Mouse (Mus musculus) midbrain, embryonic 10.5 days (tissue): ENCODE results near the gene Mmadhc. TPM values are rescaled to one million over a fixed set of nuclear protein-coding genes. Genes with fewer than 3 reads are reported as not detected.

ENCODE experiments used
- DNase-seq: peaks from one replicate; pipeline ENCODE4 v3.0.0-alpha.2; 2017; ENCODE audit warnings: low spot score
- H3K27ac ChIP-seq: fragments of 300-500 bp; sonication (generic); replicated peaks from 2 replicates; pipeline ENCODE4 v1.5.1; 2016; ENCODE audit warnings: mild to moderate bottlenecking
- H3K27me3 ChIP-seq: fragments of 300-500 bp; sonication (generic); 2 replicates; pipeline ENCODE4 v1.6.1; 2016; ENCODE audit warnings: low read depth, mild to moderate bottlenecking; ENCODE audit not compliant: poor library complexity, severe bottlenecking
- H3K36me3 ChIP-seq: fragments of 300-500 bp; sonication (generic); 2 replicates; pipeline ENCODE4 v1.6.1; 2016; ENCODE audit warnings: mild to moderate bottlenecking, moderate library complexity
- H3K4me1 ChIP-seq: fragments of 300-500 bp; sonication (generic); 2 replicates; pipeline ENCODE4 v1.6.1; 2016
- H3K4me3 ChIP-seq: fragments of 300-500 bp; sonication (generic); 2 replicates; pipeline ENCODE4 v1.5.1; 2016; ENCODE audit warnings: mild to moderate bottlenecking, moderate library complexity
- H3K9me3 ChIP-seq: fragments of 300-500 bp; sonication (generic); replicated peaks from 2 replicates; pipeline ENCODE4 v1.6.1; 2016; ENCODE audit warnings: mild to moderate bottlenecking
- WGBS: fragments of 180-500 bp; shearing (Covaris S2); methylation state at CpG from one replicate; pipeline ENCODE4 v1.1.7; 2016; 5-methylcytosine and 5-hydroxymethylcytosine counted together
- polyA plus RNA-seq: library from polyadenylated mRNA; unstranded; fragments of >200 nt; fragmentation: Nextera tagmentation; extraction: Ambion mirVana; gene quantifications from 2 replicates; pipeline ENCODE4 v1.2.1, GENCODE M21; 2016

The Mmadhc gene
- polyA plus RNA-seq, 1 experiment from 2014 or later = 166 TPM

DNA sequence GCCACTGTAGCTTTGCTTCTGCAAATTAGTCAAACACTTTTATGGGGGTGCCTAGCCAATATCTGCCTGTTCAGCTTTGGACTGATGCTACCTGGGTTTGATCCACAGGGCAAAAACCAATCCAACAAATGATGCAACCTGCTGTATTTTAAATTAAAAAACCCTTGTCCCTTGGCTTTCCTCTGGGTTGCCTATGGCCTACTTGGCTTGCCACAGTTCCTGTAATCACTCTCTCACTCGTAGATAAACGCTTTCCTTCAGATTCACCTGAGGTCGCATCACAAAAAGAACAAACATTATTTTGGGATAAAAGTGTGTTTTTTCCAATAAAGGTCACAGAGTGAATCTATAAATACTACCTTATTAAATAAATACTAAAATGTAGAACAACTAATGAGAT is 3.0 kb downstream of the Mmadhc start:
- Histone ChIP-seq H3K27ac (no peak overlapping the region), H3K36me3 (peaks cover 37% of the 10 kb centered on the region), H3K4me3 (no peak overlapping the region), H3K9me3 (no peaks in the 10 kb centered on the region), H3K27me3 (no peaks in the 10 kb centered on the region), H3K4me1 (peaks cover 30% of the 10 kb centered on the region)
- no peak for DNase-seq
- 86% methylated on average over 3 of the region's 3 CpGs for WGBS

DNA sequence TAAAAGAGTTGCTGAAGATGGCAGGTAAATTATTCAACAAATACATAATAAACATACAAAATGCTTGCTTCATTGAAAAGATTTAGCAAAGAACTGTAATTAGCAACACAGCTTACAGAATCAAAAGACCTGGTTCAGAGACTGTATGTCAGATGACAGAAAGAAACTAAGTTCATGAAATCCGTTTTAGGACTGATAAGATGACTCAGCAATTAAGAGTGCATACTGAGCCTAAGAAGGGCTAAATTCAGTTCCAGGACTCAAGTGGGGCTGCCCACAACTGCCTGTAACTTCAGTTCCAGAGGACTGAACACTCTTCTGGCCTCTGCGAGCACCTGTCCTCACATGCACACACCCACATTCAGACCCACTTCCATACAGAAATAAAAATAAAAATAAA is 4.7 kb downstream of the Mmadhc start:
- Histone ChIP-seq H3K27me3 (no peaks in the 10 kb centered on the region), H3K27ac (no peak overlapping the region), H3K4me1 (peaks cover 24% of the 10 kb centered on the region), H3K36me3 (peaks cover 54% of the 10 kb centered on the region), H3K9me3 (no peaks in the 10 kb centered on the region), H3K4me3 (no peak overlapping the region)
- DNase-seq = no peak
- 83% methylated on average over 2 of the region's 2 CpGs for WGBS

DNA sequence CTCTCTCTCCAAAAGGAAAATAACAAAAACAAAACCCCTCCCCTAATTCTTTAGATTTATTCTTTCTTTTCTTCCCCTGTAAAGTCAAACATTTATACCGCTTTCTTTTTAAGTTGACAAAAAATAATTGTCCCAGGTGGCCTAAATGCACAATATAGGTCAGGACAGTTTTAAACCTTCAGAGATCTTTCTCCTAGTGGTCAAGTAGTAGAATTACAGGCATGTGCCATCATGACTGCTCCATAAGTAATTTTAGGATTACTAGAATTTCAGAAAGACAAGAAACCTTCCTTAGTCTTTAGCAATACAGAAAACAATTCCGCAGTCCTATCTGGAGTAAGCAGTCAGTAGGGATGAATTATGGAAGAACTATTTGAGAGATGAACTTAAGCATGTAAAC is 5.8 kb downstream of the Mmadhc start:
- H3K27me3 ChIP-seq = no peaks in the 10 kb centered on the region
- H3K4me3 ChIP-seq = no peak overlapping the region
- no peaks in the 10 kb centered on the region for H3K9me3 ChIP-seq
- no peak for DNase-seq
- 94% methylated on average over 2 of the region's 2 CpGs for WGBS
- no peak overlapping the region for H3K27ac ChIP-seq
- peaks cover 65% of the 10 kb centered on the region for H3K36me3 ChIP-seq
- H3K4me1 ChIP-seq = peaks cover 23% of the 10 kb centered on the region

DNA sequence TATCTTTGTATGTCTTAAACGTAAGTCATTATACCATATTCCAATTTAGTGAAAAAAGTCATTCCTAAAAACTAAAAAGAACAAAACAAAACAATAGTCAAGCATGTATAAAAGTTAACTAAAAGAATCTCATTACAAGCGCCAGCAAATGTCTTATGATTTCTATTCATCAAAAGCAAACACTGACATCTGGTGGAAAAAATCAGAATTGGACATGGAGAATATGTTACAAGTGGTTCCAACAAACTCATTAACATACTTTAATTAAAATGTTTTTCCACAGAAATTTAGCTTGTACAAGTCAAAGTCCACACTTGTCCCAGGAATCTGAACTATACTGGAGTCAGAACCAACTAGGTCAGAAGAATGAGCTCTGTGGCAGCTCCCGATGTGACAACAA is 11.8 kb downstream of the Mmadhc start:
- 91% methylated on average over 3 of the region's 3 CpGs for WGBS
- no peaks in the 10 kb centered on the region for H3K4me1 ChIP-seq
- no peak overlapping the region for H3K27ac ChIP-seq
- no peak for DNase-seq
- H3K9me3 ChIP-seq = no peaks in the 10 kb centered on the region
- no peaks in the 10 kb centered on the region for H3K27me3 ChIP-seq
- H3K4me3 ChIP-seq = no peak overlapping the region
- peaks cover 90% of the 10 kb centered on the region for H3K36me3 ChIP-seq

DNA sequence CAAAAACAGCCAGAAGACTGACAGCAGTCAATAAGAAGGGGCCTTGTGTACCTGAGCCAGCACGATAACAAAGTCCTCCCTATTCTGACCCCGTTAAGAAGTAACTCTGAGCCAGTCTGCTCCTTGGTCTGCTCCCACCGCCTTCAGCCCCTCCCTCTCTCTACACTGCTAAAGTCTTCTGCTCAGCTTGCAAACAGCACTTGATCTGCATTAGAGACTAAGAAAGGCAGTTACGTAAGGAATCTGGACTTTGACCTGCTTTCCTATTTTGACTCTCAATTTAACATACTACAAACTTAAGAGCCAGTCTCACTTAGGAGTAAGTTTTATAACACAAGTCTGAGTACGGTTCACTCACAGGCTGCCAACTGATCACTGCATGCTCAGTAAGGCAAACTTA is 12.6 kb downstream of the Mmadhc start:
- H3K9me3 ChIP-seq = no peaks in the 10 kb centered on the region
- peaks cover 91% of the 10 kb centered on the region for H3K36me3 ChIP-seq
- no peaks in the 10 kb centered on the region for H3K27me3 ChIP-seq
- no peak for DNase-seq
- WGBS = 91% methylated on average over 5 of the region's 5 CpGs
- H3K27ac ChIP-seq = no peak overlapping the region
- H3K4me1 ChIP-seq = no peaks in the 10 kb centered on the region
- no peak overlapping the region for H3K4me3 ChIP-seq

DNA sequence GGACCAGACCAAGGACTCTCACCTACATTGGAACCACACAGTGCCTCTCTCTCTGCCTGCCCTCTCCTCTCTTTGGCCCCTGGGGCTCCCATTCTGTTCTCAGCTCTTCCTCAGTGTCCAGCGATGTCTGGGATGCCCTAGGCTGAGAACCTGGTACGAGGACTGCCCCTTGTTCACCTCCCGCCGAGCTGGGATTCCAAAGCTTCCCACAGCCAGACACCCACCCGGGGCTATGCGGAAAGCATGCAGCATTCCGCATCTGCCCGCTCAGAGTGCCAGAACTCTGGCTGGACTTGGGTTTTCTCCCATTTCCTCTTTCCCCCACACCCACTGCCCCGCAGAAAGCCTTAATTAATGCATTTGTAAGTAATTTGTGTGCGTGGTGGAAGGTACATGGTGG is 19.9 kb downstream of the Mmadhc start:
- Histone ChIP-seq H3K27me3 (no peaks in the 10 kb centered on the region), H3K4me1 (no peaks in the 10 kb centered on the region), H3K9me3 (no peaks in the 10 kb centered on the region), H3K27ac (no peak overlapping the region), H3K4me3 (no peak overlapping the region), H3K36me3 (peaks cover 54% of the 10 kb centered on the region)
- no peak for DNase-seq
- 71% methylated on average over 10 of the region's 10 CpGs for WGBS

DNA sequence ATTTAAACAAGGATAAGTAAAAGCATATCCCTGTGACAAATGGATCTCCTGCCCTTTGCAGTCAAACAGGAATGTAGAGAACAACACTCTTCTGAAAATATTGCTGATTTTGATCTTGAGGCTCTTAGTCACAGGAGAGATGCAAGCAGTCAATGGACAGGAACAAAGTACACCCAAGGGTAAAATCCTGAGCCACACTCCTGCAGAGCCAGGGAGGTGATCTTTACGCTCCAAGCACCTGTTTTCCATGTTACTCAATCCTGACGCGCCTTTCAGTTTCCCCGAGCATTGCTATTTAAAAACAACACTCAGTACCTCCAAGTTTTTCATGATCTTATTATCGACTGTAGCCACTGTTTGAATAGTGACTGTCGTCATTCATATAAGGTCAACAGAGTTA is 23.2 kb downstream of the Mmadhc start:
- 90% methylated on average over 6 of the region's 6 CpGs for WGBS
- Histone ChIP-seq H3K27me3 (no peaks in the 10 kb centered on the region), H3K27ac (no peak overlapping the region), H3K4me1 (no peaks in the 10 kb centered on the region), H3K36me3 (peaks cover 22% of the 10 kb centered on the region), H3K9me3 (no peaks in the 10 kb centered on the region), H3K4me3 (no peak overlapping the region)
- no peak for DNase-seq

DNA sequence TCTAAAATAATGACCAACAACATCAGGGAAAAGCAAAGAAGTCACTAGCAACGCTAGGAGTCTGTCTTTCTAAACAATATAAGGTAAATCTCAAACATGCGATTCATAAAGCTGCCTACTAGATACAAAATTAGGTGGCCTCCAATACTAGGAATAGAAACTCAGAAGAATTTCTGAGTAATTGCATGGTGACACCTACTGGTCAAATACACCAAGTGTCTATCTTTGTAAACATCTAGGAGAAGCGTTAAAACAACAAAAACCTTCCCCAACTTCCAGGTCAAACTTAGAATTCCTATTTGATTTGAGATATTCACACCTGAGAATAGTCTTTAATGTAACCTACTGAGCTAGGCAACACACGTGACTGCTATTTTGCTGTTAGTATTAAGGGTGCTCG is 24.4 kb downstream of the Mmadhc start:
- no peaks in the 10 kb centered on the region for H3K9me3 ChIP-seq
- DNase-seq = no peak
- H3K4me3 ChIP-seq = no peak overlapping the region
- H3K4me1 ChIP-seq = no peaks in the 10 kb centered on the region
- 47% methylated on average over 5 of the region's 5 CpGs for WGBS
- no peak overlapping the region for H3K27ac ChIP-seq
- H3K27me3 ChIP-seq = no peaks in the 10 kb centered on the region
- H3K36me3 ChIP-seq = peaks cover 11% of the 10 kb centered on the region

DNA sequence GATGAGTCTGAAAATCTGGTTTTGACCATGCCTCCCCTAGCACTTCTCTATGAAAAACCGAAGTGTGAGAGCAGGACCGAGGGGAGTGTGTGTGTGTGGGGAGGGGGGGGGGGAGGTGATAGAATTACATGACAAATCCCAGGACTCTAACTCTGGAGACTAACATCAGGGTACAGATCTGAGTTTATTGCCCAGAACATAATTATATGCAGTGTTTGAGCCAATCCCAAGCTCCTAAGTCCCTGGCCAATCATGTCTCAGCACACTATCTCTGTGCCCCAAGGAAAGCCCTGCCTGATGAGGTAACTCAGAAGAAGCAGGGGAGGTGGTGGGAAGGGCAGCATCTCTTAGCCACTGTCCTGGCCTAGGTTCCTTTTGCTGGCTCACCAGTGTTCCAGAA is 28.1 kb downstream of the Mmadhc start:
- no peak for DNase-seq
- Histone ChIP-seq H3K27me3 (no peaks in the 10 kb centered on the region), H3K4me3 (no peak overlapping the region), H3K36me3 (no peaks in the 10 kb centered on the region), H3K9me3 (no peaks in the 10 kb centered on the region), H3K4me1 (peaks cover 7% of the 10 kb centered on the region; the same call in 1 of the 2 replicates), H3K27ac (no peak overlapping the region)
- 85% methylated on average over 2 of the region's 2 CpGs for WGBS

DNA sequence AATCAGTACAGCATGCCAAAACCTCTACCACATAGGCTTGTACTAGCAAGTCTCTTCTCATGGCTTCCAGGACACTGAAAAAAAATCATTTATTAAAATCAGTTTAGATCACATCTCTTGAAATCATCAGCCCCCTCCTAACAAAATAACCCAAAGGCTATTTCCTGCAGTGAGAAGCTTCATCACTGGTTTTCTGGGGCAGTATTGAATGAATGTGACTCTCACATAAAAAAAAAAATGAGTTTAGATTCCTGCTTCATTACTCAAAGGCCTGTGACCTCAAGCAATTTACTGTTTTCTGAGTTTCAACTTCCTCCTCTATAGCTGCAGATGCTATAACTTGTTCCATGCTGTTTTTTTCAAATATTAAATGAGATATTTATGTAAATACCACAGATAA is 29.6 kb downstream of the Mmadhc start:
- peaks cover 7% of the 10 kb centered on the region; the same call in 1 of the 2 replicates for H3K4me1 ChIP-seq
- no peaks in the 10 kb centered on the region for H3K27me3 ChIP-seq
- H3K27ac ChIP-seq = no peak overlapping the region
- no peaks in the 10 kb centered on the region for H3K9me3 ChIP-seq
- H3K36me3 ChIP-seq = no peaks in the 10 kb centered on the region
- H3K4me3 ChIP-seq = no peak overlapping the region
- no peak for DNase-seq

DNA sequence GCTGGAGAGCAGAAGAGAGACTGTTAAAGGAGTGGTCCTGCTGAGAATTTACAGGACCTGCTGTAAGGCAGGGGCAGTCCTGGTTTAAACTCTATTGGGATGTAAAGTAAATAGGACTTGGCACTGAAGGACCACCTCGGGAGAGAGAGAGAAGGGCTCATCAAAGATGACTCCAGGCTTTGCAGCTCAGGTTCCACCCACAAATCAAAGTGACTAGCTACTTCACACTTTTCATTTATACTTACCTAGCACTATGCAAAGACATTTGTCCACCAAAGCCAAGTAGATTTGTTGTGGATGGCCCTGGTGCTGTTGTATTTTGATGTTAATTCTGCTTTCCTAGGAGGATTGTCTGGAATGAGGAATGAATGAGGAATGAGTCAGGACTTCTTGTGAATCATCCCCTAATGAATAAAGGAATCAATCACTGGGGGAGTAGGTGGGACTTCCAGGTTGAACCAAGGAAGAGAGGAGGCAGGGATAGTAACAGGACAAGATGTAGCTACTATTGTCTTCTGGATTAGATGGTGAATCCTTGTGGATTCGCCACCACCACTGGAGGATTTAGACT is 31.3 kb downstream of the Mmadhc start:
- H3K27me3 ChIP-seq = no peaks in the 10 kb centered on the region
- DNase-seq = no peak
- H3K4me3 ChIP-seq = no peak overlapping the region
- peaks cover 7% of the 10 kb centered on the region; the same call in 1 of the 2 replicates for H3K4me1 ChIP-seq
- no peaks in the 10 kb centered on the region for H3K9me3 ChIP-seq
- no peaks in the 10 kb centered on the region for H3K36me3 ChIP-seq
- WGBS = 34% methylated on average over 2 of the region's 2 CpGs
- no peak overlapping the region for H3K27ac ChIP-seq

DNA sequence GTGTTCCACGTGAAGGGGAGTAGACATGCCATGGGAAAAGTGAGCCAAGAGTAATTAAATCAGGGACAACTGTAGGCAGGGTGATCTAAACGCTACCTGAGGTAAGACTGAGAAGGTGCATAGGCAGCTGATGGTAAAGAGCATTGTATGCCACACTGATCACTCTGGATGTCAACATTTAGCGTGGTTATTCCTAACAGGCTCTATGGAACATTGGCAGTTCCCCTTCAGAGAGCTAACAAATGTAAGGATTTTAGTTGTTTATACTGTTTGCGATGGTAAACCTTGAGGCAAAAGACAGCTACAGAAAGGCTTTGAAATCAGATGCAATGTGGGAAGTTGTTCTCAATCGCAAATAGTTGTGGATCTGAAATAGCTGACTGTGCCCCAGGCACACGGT is 32.5 kb downstream of the Mmadhc start:
- Histone ChIP-seq H3K27me3 (no peaks in the 10 kb centered on the region), H3K27ac (no peak overlapping the region), H3K4me3 (no peak overlapping the region), H3K4me1 (peaks cover 7% of the 10 kb centered on the region; the same call in 1 of the 2 replicates), H3K36me3 (no peaks in the 10 kb centered on the region), H3K9me3 (no peaks in the 10 kb centered on the region)
- DNase-seq = no peak
- WGBS = 83% methylated on average over 6 of the region's 6 CpGs

DNA sequence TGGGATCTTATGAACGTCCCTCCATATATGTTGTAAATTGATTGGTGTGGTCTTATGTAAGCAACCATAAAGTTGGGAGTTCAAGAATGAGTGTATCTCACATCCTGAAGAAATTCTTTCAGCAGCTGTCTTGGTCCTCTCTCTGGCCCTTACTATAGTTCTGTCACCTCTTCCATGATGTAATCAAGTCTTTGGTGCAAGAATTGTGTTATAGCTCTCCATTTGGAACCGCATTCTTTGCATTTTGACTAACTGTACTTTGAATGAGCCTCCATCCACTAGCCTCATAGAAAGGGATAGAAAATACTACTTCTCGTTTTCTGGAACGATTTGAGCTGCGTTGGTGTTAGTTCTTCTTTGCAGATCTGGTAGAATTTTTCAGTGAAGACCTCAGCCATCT is 41.6 kb downstream of the Mmadhc start:
- Histone ChIP-seq H3K36me3 (no peaks in the 10 kb centered on the region), H3K27me3 (no peaks in the 10 kb centered on the region), H3K27ac (no peak overlapping the region), H3K9me3 (no peaks in the 10 kb centered on the region), H3K4me1 (no peaks in the 10 kb centered on the region), H3K4me3 (no peak overlapping the region)
- 89% methylated on average over 5 of the region's 5 CpGs for WGBS
- no peak for DNase-seq

DNA sequence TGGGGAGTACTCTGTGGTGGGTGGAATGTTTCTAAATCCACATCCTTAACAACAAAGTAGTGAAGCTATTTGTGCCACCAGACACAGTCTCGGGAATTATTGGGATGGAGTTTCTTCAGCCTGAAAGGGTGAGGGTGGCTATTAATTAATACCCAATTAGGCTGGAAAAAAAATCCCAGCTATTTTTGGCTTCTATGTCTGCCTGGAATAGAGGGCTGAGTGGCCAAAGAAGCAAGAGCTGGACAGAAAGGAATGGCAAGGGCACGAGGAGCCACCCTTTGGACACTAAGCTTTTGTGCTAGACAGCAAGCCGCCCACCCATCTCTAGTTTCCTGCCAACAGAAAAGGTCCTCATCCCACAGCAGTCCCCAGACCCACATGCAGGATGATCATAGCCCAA is 48.0 kb downstream of the Mmadhc start:
- Histone ChIP-seq H3K9me3 (no peaks in the 10 kb centered on the region), H3K4me1 (no peaks in the 10 kb centered on the region), H3K4me3 (no peak overlapping the region), H3K36me3 (no peaks in the 10 kb centered on the region), H3K27me3 (no peaks in the 10 kb centered on the region), H3K27ac (no peak overlapping the region)
- DNase-seq = no peak
- WGBS = 70% methylated on average over 3 of the region's 3 CpGs
